Mouse (Mus musculus) right cerebral cortex, postnatal 14 days (tissue): ENCODE results near the gene Evi5l.
"Not testable (repeated sequence)": the region's sequence is repeated elsewhere in the genome, so short reads cannot be mapped to it uniquely, and the experiment has no call there.

ENCODE experiments used
- DNase-seq: peaks from one replicate; pipeline ENCODE4 v3.0.0; 2022

The Evi5l gene

GRCm38 (mm10) chr8:4239193-4239890, 73.0 kb downstream of the Evi5l start:
- no peak for DNase-seq

- DNase-seq: no peak
Observed at GRCm38 (mm10) chr8:4245061-4245460, 78.7 kb downstream of the Evi5l start.

GRCm38 (mm10) chr8:4245737-4246136, 79.4 kb downstream of the Evi5l start:
- DNase-seq: no peak

- DNase-seq: no peak
Observed at GRCm38 (mm10) chr8:4247241-4247640, 80.9 kb downstream of the Evi5l start.

GRCm38 (mm10) chr8:4247951-4248540, 81.7 kb downstream of the Evi5l start, which contains the start of gene Tgfbr3l:
Gene Tgfbr3l (plus strand): TSS chr8:4248214.
- DNase-seq: no peak

GRCm38 (mm10) chr8:4249213-4249612, 82.8 kb downstream of the Evi5l start:
- DNase-seq: no peak

GRCm38 (mm10) chr8:4250306-4250970, 84.1 kb downstream of the Evi5l start:
- peak; percentile 93 for DNase-seq

GRCm38 (mm10) chr8:4252116-4252760, 85.9 kb downstream of the Evi5l start:
- DNase-seq: no peak

GRCm38 (mm10) chr8:4252934-4253841, 86.8 kb downstream of the Evi5l start, which contains the start of gene Snapc2:
Gene Snapc2 (plus strand): TSS chr8:4253080.
- DNase-seq: peak; percentile 96

- peak; percentile 70 for DNase-seq
Observed at GRCm38 (mm10) chr8:4254001-4254400, 87.6 kb downstream of the Evi5l start.

- not testable (repeated sequence) for DNase-seq
Observed at GRCm38 (mm10) chr8:4255471-4255870, 89.1 kb downstream of the Evi5l start.

- peak; percentile 84 for DNase-seq
Observed at GRCm38 (mm10) chr8:4256911-4257310, 90.5 kb downstream of the Evi5l start.

GRCm38 (mm10) chr8:4257350-4257749, 91.0 kb downstream of the Evi5l start:
- no peak for DNase-seq

- peak; percentile 86 for DNase-seq
Observed at GRCm38 (mm10) chr8:4258233-4258632, 91.9 kb downstream of the Evi5l start.

- DNase-seq: no peak
Observed at GRCm38 (mm10) chr8:4258678-4259077, 92.3 kb downstream of the Evi5l start.

GRCm38 (mm10) chr8:4259125-4259804, 92.9 kb downstream of the Evi5l start, which contains the start of gene Ctxn1:
Gene Ctxn1 (minus strand): TSS chr8:4259274.
- peak; percentile 94 for DNase-seq

GRCm38 (mm10) chr8:4259805-4260170, 93.4 kb downstream of the Evi5l start:
- no peak for DNase-seq
